ENCODE assay signal across 12 mouse cellular contexts in the genomic region with DNA sequence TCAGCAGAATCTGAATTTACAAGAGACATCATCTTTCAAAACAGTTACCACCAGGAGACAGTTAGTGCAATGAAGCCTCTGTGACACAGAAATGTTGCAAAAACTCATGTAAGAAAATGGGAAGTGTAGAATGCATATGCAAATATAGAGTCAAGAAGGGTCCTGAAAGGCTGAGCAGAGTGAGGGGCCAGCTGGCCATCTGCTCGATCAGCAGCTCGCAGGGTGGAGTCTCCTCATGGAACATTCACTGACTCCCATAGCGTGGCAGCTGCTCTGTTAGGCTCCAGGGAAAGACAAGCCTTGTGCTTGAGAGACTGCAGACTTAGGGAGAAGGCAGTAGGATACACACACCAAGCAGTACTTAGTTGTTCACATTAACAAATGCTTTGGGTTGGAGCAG. TPM values are rescaled to one million over a fixed set of nuclear protein-coding genes. Genes with fewer than 3 reads are reported as not detected.
DNase-seq lines count a peak whose midpoint lies in the region; ATAC-seq and TF ChIP-seq lines count a peak whose summit lies in the region.
"Had no signal": no experiment of that assay in that cellular context is flagged by ENCODE, and none has a peak within 500 bp of the region (broad histone marks: within the 10 kb centered on the region; RNA-seq: fewer than 3 reads in every experiment).

No protein-coding gene starts in this region.

- TF ChIP-seq CTCF in brain, embryonic 14.5 days (IDR thresholded peaks at IDR 0.05; ENCODE audit: borderline replicate concordance, extremely low read depth, insufficient read depth, insufficient read length): no peak

- no peak for TF ChIP-seq POLR2A in brain, embryonic 14.5 days (IDR thresholded peaks at IDR 0.05; ENCODE audit: borderline replicate concordance, extremely low read depth, insufficient read depth, insufficient read length, poor library complexity, severe bottlenecking)

- no peak for ATAC-seq in cerebellum, adult (ENCODE audit: insufficient number of reproducible peaks, low FRiP score, low TSS enrichment)
- ATAC-seq: intestine, embryonic 15.5 days had no signal

- peak; percentile 47 to 64 for DNase-seq in cerebellum, postnatal 10 days
- DNase-seq in layer of hippocampus, adult 11-12 months (ENCODE audit: low spot score): peak; percentile 14
- DNase-seq in layer of hippocampus, postnatal 25 days (ENCODE audit: extremely low spot score in 1 of 2, low spot score in 1 of 2): no peak
- peak; percentile 57 for DNase-seq in brain, embryonic 14.5 days (ENCODE audit: low read depth)
- DNase-seq in layer of hippocampus, adult 9-11 months: peak; percentile 15
- no peak for DNase-seq in natural killer cell, adult 2 months (ENCODE audit: low spot score in 2 of 2)
- no peak for DNase-seq in urinary bladder, adult 18-20 months (ENCODE audit: low spot score in 2 of 2)
- DNase-seq: cerebellum, adult 9-11 months; gastrocnemius, postnatal 10 days; lung, embryonic 14.5 days had no signal

RNA-seq across cellular contexts. Expression of a gene that starts 39.8 kb away (rescaled TPM):
- total RNA-seq in layer of hippocampus, postnatal 25 days (2021): 10 to 100 TPM; 22.6 to 26.2 TPM
- 5.6 and 17.0 TPM in 2 replicates for polyA plus RNA-seq in brain, embryonic 14.5 days (2012; rRNA removed)

Comparison
In these comparisons a context has a peak if more than half of its experiments do, and no peak if none do; other contexts are left out.
1. DNase-seq: peak in cerebellum, postnatal 10 days (2 of 2), layer of hippocampus, adult 11-12 months (single experiment), brain, embryonic 14.5 days (single experiment) and layer of hippocampus, adult 9-11 months (single experiment); none in layer of hippocampus, postnatal 25 days (0 of 2), natural killer cell, adult 2 months (0 of 2) and urinary bladder, adult 18-20 months (0 of 2).